Mouse (Mus musculus): Measurements from ENCODE around the gene Idh1.

Idh1 gene

DNA sequence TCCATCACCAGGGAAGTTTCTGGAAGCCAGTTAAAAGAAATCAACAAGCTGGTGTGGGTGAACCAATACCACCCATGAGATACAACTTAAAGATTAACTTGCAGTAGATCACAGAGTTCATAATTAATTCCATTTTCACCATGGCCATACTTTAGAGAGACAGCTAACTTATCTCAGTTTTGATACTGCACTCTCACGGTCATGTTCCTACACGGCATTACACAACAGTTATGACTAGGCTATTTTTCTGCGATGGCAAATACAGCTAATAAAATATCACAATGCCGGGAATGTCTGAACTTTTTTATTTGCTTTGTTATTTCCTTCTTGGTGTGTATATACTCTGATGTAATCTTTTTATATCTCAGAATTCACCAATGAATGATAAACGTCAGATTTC lies 9.4 kb downstream of the Idh1 start:
- DNase-seq (ENCODE audit: low spot score) = peak; percentile 70

DNA sequence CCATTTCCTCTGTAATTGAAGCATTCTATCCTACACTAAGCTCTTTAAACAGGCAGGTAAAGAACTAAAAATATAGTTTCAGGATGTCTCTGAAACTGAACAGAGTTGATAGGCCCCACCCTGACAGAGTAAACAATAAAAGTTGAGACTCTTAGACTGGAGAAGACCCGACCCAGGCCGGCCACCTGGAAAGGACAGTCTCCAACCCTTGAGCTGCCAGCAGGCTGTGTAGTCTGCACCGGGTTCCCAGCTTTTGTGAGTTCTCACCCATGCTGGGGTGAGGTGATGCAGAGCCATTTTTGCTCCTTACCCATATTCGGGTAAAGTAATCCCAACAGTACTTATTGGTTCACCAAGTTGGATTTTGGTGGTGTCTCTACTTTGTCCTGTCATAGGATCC lies 10.1 kb downstream of the Idh1 start:
- no peak for DNase-seq (ENCODE audit: low spot score)

DNA sequence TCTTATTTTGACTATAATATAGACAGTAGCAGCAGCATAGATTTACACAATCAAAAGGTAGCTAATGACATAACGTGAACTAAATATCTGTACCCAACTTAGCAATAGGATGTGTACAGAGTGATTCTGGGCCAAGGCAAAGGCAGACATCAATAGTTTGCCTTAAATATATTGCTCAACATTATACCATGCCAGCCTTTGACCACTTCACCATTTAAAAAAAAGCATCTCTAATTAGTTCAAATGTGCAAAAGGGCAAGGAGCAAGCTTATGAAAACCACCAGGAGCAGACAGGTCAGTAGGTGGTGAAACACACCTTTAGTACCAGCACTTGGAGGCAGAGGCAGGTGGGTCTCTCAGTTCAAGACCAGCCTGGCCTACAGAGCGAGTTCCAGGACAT lies 12.6 kb downstream of the Idh1 start:
- no peak for DNase-seq (ENCODE audit: low spot score)

DNA sequence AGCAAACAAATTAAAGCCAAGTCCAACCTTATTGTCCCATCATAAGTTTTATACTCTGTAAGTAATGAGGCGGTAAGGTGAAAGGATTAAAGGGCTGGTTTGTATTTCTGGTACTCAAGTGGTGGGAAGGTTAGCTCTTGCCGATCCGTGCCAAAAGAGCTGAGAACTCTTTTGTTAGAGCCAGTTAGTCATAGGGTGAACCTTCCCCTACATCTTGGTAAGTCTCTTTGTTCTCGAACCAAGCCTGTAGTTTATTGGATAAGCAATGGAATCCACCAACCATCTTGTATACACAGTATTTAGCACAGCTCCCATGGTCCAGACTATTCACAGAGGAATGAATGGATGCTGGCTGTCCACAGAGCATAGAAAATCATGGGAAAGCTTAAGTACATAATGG lies 14.7 kb downstream of the Idh1 start:
- no peak for DNase-seq (ENCODE audit: low spot score)

DNA sequence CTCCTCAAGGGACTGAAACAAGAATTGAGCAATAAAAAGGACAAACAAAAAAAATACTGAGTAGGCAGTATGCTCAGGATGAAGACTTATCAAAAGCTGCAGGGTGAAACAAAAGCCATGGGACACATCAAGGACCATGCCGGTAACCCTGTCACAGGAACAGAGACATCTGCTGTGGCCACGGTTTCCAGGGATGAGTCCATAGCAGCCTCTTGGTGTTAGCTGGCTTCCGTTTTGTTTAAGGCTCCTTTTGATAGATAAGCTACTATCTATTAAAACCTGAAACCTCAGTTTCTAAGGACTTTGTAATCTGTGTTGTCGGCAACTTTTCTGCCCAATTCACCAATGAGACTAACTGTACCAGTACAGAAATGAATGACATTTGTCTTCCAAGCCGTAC lies 16.4 kb downstream of the Idh1 start:
- no peak for DNase-seq (ENCODE audit: low spot score)

DNA sequence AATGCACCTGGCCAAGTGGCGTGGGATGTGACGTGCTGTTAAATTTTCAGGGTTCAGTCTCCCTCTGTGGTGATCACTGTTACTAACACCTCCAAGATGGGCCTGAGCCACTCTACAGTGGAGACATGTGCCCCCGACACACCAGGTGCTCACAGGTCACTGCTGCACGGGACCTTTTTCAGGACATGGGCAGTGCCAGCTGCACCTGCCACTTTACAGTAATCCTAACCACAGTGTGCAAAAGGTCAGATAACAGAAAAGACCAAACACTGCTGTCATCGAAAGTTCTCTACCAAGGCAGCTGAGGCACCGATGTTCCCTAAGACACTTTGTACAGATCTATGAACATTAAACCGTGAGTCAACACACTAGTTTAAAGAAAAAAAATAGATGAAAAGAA lies 16.8 kb downstream of the Idh1 start:
- no peak for DNase-seq (ENCODE audit: low spot score)

DNA sequence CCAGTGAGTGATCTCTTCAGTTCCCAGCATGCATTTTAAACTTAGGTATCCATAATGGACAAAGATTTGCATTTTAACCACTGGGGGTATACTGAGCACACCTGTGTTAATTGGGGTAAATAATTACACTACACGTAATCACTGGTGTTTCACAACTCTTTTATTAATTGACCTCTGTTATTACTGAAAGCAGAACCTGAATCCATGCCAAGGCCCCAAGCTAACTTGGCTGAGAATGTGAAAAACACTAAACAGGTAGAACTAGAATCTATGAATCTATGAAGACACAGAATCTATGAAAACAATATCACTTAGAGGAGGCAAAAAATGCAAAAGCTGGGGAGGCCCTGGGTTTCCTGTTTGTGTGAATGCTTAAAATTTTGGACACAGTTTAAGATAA lies 18.8 kb downstream of the Idh1 start:
- no peak for DNase-seq (ENCODE audit: low spot score)

DNA sequence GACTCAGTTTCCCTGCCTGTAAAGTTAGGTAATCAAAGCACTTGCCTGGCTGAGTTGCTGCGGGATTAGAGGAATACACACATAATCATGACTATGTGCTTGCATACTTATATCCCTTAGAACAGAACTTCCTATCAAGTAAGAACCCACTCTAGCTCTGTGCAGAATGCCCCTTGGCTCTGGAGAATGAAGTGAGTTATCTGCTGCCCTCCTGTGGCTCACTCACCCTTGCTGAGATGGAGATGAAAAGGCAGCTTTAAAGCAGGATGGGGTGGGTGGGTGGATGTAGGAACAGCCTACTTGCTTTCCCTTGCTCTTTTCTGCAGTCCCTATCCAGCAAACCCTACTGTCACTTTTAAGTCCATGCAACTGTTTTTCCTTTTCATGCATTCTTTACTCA lies 24.1 kb downstream of the Idh1 start:
- DNase-seq (ENCODE audit: low spot score) = no peak

DNA sequence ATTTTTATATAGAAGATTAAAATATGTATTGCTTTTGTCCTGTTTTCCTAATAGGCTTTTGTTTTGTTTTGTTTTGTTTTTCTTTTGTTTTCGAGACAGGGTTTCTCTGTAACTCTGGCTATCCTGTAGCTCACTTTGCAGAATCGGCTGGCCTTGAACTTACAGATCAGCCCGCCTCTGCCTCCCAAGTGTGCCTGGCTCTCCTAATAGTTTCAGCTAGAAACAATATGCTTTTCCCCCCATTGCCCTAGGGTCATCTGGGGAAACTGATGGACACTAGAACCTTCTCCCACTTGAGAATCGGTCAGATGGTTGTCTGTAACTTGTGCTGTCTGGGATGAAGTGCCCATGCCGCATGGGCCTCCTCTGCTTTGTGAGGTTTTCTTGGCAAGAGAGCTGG lies 30.2 kb downstream of the Idh1 start:
- no peak for DNase-seq (ENCODE audit: low spot score)

DNA sequence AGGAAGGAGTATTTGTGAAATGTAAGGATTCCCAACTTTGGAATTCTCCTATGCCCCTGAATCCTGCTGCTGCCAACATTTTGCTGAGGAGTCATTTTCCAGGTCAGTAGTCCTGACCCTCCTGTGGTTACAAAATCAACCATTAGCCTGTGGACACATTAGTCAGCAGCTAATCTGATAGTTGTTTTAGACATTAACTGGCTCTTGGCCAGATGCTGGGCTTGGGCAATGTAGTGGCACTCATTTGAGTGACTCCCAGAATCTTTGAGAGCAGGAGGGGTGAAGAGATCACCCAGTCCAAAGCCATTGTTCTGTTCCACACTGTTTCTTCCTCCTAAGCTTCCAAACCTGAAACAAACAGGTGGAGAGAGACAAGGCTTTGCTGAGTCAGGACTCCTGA lies 31.5 kb downstream of the Idh1 start:
- DNase-seq (ENCODE audit: low spot score) = peak; percentile 94

DNA sequence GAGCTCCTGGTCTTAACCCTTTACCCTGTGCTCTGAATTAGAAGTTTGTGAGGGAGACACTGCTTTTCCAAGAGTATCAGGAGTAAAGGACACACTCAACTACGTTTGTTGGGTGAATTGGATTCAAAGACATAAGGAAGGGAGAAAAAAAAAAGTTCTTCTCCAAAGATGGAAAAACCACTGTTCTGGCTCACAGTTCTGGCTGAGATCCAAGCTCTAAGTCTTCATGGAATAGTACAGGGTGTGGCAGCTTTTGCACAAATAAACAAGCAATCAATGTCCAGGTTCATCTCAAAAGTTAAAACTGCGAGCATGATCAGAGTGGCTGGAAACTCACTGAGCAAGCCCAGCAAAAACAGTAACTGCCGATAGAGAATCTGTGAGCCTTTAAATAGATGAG lies 38.3 kb downstream of the Idh1 start:
- DNase-seq (ENCODE audit: low spot score) = no peak

DNA sequence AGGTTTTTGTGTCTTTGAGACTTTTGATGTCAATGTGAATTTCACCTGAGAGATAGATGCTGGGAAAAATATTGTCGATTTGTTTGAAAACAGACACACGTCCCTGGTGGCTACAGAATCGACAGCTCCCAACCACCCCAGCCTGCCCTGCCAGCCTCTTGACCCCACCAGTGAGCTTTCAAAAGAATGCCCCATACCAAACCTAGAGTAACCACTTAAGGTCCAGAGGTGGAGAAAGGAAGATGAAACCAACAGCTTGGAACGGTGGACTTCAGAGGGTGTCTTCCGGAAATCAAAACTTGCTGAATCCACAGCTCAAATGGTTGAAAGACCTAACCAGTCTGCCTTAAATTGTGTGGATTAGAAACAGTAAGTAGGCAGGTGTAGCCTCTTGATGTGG lies 39.0 kb downstream of the Idh1 start:
- DNase-seq (ENCODE audit: low spot score) = no peak

DNA sequence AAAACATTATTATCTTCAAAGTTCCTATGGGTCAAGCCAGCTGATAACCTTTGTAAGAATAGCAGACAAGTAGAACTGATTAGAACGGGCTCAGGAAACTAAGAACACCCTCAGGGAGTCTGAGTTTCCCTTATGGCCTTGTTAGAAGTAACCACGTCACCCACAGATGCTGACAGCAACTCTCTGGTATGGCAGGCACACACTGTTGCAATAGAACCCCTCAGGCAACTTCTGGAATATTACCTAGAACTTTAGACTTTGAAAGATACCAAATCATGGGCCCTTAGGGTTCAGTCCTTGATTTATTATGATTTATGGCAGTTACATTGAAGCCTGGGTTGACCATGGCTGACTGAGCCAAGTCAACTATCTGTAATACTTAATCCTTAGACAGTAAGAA lies 39.7 kb downstream of the Idh1 start:
- no peak for DNase-seq (ENCODE audit: low spot score)

DNA sequence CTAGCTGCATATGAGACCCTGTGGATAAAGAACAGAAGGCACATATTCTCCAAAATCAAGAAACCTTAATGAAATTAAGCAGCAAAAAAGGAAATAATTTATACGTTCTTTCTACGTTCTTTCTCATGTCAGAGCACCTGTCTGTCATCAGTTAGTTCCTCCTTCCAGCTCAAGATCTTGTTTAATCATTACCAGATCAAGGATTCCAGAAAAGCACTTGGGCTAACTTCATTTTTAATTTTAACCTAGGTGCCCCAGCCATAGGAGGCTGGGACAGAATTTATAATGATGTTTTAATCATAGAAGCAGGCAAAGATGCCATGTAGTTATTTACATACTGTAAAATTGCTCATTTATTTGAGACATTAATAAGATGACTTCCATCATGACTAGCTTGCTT lies 41.5 kb downstream of the Idh1 start:
- DNase-seq (ENCODE audit: low spot score) = no peak

DNA sequence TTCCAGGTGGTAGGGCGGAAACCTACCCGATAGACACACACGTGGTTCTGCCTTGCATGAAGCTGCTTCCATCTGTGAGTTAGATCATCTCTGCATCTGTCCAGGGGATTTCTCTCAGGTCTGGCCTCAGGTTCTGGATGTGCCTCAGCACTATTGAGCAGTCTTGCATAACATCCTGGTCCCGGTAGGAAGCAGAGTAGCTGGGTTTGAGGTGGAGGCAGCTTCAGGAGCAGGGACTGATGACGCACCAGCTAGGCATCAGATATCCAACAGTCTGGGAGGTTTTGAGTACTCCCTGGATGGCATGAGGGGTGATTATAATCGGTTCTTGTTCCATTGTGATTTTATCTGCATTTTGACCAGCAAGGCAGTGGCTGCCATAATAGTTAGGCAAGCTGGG lies 48.7 kb downstream of the Idh1 start:
- no peak for DNase-seq (ENCODE audit: low spot score)

DNA sequence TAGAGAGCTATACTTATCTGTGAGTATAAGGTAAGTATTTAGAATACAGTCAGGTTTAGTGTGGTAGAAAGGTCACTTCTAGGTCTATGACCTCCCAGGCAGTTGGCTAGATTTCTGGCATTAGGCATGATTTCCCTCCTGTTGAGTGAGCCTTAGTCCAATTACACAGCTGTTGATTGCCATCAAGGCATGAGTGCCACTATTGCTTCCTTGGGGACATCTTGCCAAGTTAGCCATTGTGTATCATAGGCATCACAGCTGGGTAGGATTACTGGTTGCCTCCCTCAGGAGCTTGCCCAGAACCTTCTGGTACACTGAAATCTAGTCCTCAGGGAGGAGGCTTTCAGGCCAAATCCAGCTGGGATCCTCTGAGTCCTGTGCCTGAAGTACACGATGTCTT lies 53.5 kb downstream of the Idh1 start:
- peak; percentile 24 for DNase-seq (ENCODE audit: low spot score)

DNA sequence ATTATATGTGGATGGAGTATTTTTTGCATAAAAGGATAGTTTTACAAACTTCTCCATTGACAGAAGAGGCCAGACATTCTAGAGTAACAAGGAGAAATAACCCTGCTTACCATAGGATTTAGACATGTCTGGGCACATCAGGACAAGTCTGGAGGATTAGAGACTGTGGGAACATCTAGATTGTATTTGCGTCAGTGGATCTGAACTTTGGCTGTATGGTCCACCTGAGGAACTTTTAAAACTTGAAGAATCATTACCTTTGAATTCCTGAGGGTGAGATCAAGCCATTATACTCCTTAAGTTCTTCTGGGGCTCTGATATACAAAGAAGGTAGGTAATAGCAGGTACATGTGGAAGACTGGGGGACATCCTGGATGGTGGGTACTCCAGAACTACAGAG lies 54.6 kb downstream of the Idh1 start:
- DNase-seq (ENCODE audit: low spot score) = no peak

DNA sequence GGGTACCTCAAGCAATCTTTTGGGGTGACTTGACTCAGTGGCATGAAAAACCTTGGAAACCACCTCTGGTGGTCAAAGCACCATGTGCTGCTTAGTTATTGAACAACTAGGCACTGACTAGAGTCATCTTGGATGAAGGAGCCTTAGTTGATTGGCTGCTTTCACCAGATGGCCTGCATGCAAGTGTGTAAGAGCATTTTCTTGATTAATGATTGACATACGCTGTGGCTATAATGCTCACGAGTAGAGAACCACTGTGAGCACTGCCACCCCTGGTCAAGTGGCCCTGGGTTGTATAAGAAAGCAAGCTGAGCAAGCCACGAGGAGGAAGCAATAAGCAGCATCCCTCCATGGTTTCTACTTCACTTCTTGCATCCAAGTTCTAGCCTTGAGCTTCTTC lies 56.1 kb downstream of the Idh1 start:
- no peak for DNase-seq (ENCODE audit: low spot score)

DNA sequence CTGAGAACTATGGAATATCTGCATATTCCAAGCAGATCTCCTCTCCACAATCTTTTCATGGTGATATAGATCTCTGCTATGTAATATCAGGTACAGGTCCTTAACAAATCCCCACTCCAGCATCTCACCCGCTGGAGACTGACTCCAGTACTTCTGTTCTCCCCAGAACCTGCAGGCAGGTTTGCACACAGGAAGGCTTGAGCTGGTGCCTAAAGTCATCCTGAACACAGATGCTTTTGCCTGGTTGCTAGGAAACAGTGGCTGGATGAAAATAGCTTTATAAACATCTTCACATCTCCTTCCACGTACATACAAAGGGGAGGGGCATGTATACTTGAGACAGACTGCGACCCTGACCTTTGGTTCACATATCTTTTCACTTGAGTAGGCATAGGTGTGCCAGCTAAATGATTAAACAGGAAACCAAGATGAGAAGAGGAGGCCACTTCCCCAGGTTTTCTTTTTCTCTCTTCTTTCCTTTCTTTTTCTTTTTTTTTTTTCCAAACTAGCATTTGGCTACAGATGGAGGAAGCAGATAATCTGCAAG lies 56.6 kb downstream of the Idh1 start:
- no peak for DNase-seq (ENCODE audit: low spot score)

DNA sequence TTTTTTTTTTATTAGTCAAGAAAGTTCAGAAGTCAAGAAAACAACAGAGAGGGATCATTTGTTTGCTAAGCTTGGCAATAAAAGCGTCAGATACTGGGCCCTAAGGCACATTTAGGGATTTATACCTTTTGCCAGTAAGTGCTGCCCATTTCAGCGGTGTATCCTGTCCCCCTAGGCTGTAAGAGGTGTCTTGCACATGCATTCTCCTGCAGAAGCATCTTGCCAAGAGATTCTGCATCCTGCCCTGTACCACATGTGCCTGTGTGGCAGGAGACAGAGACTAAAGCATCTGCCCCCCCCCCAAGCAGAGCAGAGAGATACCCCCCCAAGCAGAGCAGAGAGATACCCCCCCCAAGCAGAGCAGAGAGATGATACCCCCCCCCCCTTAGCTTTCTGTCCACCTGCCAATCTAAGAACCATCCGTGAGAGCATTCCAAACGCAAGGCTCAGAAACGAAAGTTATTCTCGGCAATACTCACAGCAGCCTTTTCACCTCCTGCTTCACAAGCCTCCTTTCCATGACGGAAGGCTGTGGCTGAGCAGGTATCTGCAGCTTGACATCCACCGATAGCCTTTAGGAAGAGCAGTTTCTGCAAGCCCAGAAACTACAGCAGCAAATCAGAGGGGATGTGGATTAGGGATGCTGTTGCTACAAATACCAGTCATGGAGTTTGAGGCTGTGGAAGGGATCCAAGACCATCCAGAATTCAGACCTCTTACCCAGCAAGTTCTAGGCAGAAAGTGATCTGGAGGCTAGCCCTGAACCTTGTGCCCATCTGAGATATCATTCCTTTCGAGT lies 63.5 kb downstream of the Idh1 start, which contains the start of gene D630023F18Rik:
Gene D630023F18Rik (minus strand): TSS at position 641 of the 799 bp plus-strand sequence.
- DNase-seq (ENCODE audit: low spot score) = no peak

DNA sequence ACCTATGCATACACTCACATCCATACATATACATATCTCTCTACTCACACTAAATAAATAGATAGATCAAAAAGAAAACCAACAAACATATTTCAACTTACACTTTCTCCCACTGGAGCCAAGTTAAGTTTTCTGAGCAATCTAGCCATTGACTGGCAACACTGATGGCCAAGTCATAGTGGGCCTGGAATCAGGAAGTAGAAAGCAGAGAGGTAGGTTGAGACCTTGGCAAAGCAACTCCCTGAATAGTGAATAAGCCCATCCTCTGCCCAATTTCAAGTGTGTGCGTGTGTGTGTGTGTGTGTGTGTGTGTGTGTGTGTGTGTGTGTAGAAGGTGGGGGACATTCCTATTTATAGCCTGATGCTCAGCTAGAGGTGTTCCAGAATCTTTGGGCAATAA lies 66.9 kb downstream of the Idh1 start, which contains the start of gene Gm28845:
Gene Gm28845 (minus strand): TSS at position 121 of the 400 bp plus-strand sequence.
- DNase-seq (ENCODE audit: low spot score) = no peak

DNA sequence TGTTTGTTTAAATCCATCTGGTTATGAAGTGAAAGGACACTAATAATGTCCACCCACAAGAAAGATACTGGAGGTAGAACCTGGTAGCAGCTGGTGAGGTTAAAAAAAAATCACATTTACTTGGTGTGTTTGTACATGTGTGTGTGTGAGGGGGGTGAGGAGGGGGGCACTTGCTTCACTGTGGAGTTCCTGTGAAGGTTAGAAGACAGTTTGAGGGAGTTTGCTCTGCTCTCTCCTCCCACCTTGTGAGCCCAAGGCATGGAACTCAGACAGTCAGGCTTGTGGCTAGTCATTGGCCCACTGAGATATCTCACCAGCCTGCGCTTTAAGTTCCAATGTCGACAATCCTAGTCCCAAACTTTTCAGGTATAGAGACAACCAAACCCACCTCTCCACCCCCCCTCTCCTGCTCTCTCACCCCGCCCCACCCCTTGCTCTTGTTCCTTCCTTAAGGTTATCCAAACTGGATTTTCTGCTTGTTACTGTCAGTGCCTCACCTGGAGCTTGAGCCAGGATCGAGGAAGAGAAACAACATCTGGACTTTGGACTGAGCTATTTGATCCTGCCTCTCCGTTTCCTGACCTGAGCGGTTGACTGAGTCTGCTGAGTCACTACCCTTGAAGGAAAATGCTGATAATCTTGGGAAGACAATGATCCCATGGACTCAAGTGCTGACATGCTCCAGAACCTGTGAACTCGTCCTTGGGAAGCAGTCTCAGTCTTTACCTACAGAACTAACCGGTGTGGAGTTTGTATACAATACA lies 68.0 kb downstream of the Idh1 start:
- no peak for DNase-seq (ENCODE audit: low spot score)

DNA sequence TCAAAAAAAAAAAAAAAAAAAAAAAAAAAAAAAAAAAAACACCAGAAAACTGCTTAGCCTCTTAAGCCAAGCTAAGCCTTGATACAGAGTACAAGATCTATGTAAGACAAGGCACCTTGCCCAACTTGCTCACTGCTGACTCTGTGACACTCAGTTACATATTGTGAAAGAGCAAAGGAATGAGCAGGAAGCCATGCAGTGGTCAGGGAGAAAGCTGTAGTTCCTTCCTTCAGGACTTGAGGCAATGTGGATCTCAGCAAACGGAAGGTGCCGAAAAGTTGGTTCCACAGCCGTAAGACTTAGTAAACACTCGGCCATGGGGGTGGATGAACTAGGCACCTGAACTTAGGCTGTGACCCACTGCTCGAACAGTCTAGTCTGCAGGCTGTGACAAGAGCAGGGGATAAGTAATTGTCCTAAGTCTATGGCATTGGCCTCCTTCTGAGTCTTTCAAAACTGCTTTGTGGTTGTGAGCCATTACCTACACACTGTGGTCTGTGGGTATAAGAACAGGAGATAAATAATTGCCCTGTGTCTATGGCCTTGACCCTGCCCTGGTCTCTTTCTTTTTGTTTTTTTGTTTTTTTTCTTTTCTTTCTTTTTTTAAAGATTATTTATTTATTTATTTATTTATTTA lies 72.6 kb downstream of the Idh1 start:
- peak; percentile 90 for DNase-seq (ENCODE audit: low spot score)
